Mouse (Mus musculus): ENCODE results near the gene Scd4.

Scd4 gene

DNA sequence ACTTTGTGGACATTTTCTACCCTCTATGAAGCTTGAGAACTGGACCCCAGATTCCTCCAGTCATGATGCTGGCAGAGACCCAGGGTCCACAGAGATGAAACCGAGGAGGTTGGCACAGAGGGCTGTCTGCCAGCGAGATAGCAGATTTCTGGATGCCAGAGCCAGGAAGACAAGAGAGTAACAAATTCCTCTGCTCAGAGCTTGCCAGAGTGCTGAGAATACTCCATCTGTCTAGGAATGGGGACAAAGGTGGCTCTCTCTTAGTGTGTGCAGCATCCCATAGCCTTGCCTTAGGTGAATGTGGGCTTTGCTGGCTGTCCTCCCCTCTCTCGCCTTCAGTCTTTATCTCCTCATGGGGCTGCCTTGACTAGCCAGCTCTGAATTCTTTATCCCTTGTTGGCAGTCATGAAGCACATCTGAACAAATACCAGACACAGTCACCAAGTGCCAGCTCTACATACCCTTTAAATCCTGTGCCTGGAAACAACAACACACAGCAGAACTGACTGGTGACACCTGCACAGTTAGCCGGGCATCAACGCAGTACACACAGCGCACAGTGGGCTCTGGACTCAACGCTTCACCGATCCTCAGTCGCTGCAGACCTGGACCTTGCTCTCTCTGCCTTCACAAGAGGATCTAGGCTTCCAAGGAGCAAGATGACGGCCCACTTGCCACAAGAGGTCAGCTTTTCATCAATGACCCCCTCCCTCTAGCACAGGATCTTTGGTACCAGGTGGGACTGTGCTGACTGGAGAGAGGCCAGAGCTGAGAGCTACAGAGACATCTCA, at the start of gene Scd4:
Gene Scd4, plus strand, starts transcription at position 260 of the 791 bp plus-strand sequence.
- DNase-seq (ENCODE audit: extremely low spot score), result no peak

GRCm38 (mm10) chr19:44283157-44284024, 49.5 kb upstream of the Scd4 start:
- no peak for DNase-seq (ENCODE audit: extremely low spot score)

- peak; percentile 98 for DNase-seq (ENCODE audit: extremely low spot score)
Observed at GRCm38 (mm10) chr19:44284025-44284695, 48.7 kb upstream of the Scd4 start.

DNA sequence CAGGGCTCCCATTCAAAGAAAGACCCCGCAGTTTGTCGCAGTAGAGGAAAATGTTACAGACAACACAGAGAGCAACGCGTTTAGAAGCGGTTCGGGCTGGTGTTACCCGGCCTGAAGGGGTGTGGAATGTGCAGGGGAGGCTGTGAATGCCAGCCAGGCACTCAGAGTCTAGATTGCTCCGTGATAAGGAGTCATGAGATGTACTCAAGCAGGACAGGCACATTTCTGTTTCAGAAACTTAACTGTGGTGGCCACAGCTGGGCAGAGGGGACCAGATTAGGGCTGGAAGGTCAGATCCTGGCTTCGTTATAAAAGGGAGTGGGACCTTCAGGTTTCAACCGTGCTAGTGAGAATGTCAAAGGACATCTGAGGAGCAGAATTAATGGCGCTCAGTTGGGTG, 48.2 kb upstream of the Scd4 start:
- no peak for DNase-seq (ENCODE audit: extremely low spot score)

DNA sequence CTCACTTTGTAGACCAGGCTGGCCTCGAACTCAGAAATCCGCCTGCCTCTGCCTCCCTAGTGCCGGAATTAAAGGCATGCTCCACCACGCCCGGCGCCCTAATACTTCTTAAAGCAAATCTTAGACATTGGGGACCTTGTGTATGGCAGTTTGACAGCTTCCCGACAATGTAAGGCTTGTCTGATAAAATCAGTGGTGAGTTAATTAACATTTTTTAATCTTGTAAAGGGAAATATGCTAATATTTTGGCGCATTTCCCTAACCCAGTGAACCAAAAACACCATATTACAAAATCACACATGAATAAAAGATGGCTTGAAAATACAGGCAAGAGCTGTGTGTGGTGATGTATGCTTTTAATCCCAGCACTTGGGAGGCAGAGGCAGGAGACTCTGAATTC, 47.3 kb upstream of the Scd4 start:
- DNase-seq (ENCODE audit: extremely low spot score), result no peak

- DNase-seq (ENCODE audit: extremely low spot score), result no peak
Observed at GRCm38 (mm10) chr19:44286109-44286508, 46.8 kb upstream of the Scd4 start.

GRCm38 (mm10) chr19:44287415-44288110, 45.3 kb upstream of the Scd4 start:
- DNase-seq (ENCODE audit: extremely low spot score), result no peak

DNA sequence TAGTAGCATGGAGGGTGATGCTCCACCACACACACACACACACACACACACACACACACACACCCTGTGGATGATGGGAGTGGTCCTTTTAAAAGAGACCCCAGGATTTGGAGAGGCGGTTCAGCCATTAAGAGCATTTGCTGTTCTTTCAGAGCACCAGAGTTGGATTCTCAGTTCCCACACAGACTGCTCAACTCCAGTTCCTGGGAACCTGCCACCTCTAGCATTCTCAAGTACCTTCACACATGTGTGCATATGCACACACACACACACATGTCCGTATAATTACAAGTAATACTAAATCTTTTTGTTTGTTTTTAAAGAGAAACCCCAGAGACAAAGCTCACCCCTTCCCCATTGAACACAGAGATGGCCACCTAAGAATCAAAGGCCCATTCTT, 40.8 kb upstream of the Scd4 start:
- DNase-seq (ENCODE audit: extremely low spot score), result no peak

DNA sequence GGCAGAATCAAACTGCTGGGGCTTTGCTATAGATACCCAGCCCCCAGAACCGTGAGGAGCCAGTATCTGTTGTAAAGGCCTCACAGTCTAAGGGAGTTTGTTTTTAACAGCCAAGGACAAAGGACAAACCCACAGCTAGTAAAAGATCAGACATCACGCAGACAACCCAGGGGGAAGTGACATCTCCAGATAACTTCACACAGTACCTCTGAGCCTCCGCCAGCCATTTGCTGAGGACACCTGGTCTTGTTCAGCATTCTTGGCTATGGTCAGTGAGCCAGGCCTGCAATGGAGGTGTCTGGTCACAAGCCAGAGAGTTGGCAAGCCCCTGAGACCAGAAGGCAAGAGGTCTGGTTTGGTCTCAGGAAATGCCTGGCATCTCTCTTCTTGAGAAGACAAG, 40.4 kb upstream of the Scd4 start:
- DNase-seq (ENCODE audit: extremely low spot score), result no peak

DNA sequence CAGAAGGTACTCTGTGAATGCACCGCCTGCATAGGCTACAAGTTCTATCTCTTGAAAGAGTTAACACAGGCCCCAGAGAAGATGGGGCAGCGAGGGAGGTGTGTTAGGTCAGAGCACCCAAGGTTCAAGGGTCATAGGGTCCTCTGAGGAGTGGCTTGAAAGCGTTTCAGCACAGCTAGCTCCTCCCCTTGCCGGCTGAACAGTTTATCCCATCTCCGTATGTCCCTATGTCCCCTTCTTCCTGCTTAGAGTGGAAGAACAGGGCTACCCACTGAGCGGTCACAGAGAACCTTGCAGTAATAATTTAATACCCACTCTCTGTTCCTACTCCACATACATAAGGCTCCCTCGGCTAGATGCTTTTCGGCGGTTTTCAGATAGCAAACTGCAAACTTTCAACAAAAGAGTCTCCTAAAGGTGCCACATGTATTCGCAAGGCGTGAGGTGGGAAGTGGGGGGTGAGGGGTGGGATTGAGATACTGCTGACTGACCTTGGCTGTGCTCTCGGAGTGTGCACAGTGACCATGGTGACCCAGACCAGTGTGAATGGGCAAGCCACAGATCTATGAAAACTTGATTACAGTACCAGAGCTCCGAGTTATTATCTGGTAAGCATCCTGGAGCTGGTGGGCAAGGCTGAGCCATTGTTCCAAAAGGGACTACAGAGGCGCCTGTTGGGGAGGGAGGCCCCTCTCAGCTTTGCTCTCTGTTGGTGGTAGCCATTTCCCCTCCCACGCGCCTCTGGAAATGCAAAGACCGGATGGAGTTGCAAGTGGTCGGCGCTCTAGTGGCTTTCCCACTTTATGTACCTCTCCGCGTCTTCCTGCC, 39.7 kb upstream of the Scd4 start, which contains the start of gene Scd2:
Gene Scd2, plus strand, starts transcription at position 734 of the 828 bp plus-strand sequence.
- DNase-seq (ENCODE audit: extremely low spot score), result peak; percentile 71

- DNase-seq (ENCODE audit: extremely low spot score), result peak; percentile 98
Observed at GRCm38 (mm10) chr19:44293769-44294551, 38.9 kb upstream of the Scd4 start.

DNA sequence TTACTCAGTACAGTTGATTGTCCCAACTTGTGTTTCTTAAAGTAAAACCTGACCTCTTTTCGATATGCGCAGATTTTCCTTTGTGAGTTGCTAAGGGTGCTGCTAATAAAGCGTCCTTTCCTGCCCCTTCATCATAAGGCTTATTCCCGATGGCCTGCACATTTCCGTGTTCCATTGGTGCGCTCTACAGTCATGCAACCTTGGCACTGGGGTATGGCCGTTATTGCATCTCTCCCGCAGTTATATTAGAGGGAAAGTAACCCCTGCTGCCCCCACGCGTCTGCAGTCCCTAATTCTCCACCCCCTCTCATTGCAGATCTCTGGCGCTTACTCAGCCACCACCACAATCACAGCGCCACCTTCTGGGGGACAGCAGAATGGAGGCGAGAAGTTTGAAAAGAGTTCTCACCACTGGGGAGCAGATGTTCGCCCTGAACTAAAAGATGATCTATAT, 38.3 kb upstream of the Scd4 start:
- DNase-seq (ENCODE audit: extremely low spot score), result peak; percentile 89

DNA sequence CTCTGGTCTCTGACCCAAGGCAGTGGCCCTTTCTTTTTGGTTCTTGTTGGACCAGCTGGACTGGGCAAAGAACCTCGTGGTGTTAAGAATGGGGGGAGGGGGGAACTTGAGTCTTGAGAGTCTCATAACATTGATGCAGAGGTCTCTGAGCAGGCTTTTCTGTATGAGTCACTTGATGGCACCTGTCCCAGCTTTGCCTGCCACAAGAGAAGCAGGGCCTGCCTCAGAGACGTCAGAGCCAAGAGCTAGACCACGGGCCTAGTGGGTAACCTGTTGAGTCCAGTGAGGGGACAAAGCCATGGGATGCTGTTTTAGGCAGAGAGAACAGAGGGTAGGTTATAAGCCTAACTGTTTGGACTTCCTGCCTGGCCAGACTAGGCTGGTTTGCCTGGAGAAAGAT, 37.6 kb upstream of the Scd4 start:
- DNase-seq (ENCODE audit: extremely low spot score), result no peak

GRCm38 (mm10) chr19:44295741-44296140, 37.2 kb upstream of the Scd4 start:
- DNase-seq (ENCODE audit: extremely low spot score), result peak; percentile 83

- DNase-seq (ENCODE audit: extremely low spot score), result no peak
Observed at GRCm38 (mm10) chr19:44296186-44296585, 36.7 kb upstream of the Scd4 start.

DNA sequence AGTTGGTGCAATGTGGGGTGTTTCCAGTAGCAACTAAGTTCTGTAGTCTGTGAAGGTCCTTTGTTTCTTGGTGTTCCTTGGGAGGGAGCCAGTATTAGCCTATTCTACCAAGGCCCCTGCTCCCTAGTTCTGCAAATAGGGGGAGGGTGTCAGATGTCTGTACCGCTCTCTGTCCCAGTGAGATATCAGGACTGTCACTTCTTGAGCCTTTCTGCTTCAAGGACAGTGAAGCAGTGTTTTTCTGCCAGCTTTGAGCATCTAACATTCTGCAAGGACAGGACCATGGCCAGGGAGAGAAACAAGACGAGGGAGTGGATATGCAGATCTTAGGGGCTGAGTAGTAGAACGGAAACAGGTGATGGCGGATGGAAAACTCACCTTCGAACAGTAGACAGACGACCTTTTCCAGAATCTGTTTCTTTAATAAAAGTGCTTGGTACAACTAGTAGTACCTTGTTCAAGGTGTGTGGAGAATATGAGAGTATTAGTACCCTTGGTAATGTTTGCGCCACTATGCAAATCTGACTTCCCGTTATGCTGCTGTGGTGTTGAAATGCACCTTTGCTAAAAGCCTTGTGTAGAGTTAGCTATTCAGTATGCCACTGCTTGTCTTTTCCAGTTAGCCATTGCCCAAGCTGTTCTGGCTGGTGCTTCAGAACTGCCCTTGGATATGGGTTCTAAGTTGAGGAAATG, 35.7 kb upstream of the Scd4 start:
- DNase-seq (ENCODE audit: extremely low spot score), result no peak

- no peak for DNase-seq (ENCODE audit: extremely low spot score)
Observed at GRCm38 (mm10) chr19:44297862-44298261, 35.0 kb upstream of the Scd4 start.

GRCm38 (mm10) chr19:44299078-44299477, 33.8 kb upstream of the Scd4 start:
- no peak for DNase-seq (ENCODE audit: extremely low spot score)

DNA sequence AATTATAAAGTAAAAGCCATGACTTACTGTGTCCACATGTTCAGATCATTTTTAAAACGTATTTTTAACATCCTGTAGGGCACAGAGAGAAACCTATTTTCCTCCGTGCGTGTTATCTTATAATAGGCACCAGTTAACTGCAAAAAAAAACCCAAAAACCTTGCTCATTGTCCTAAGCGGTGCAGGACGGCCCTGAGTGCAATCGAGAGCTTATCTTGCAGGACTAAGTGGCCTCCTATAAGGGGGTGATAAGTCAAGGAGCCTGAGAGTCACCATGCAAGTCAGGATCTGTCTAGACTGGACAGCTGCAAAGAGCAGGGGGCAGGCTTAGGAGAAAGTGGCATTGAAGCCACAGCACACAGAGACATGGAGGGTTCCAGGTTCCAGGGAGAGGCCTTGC, 33.0 kb upstream of the Scd4 start:
- no peak for DNase-seq (ENCODE audit: extremely low spot score)
